Mouse (Mus musculus) myocyte (in vitro differentiated cells): ENCODE measurements around the gene Cobl. TPM values are rescaled to one million over a fixed set of nuclear protein-coding genes. Genes with fewer than 3 reads are reported as not detected.

Experiments used
- H3K27me3 ChIP-seq: one replicate; pipeline ENCODE4 v1.6.1; 2011; ENCODE audit not compliant: control insufficient read depth, insufficient read depth, insufficient read length
- H3K36me3 ChIP-seq: one replicate; pipeline ENCODE4 v1.6.1; 2011; ENCODE audit not compliant: control insufficient read depth, insufficient read depth
- H3K4me2 ChIP-seq: one replicate; pipeline ENCODE4 v1.6.1; 2011; ENCODE audit warnings: low read depth, control low read depth
- H3K4me3 ChIP-seq: one replicate; pipeline ENCODE4 v1.5.1; 2011; ENCODE audit warnings: mild to moderate bottlenecking, control low read depth, moderate library complexity
- H3K79me2 ChIP-seq: one replicate; pipeline ENCODE4 v1.6.1; 2011; ENCODE audit not compliant: control insufficient read depth, insufficient read depth
- H3ac ChIP-seq: one replicate; pipeline ENCODE4 v1.6.1; 2011; ENCODE audit not compliant: control insufficient read depth, insufficient read length
- CEBPB ChIP-seq: IDR thresholded peaks from 2 replicates; pipeline ENCODE4 v1.6.1; 2011; ENCODE audit warnings: mild to moderate bottlenecking, moderate library complexity; ENCODE audit not compliant: poor library complexity, insufficient read depth, severe bottlenecking
- E2F4 ChIP-seq: IDR thresholded peaks from one replicate; pipeline ENCODE4 v1.6.1; 2011; ENCODE audit warnings: mild to moderate bottlenecking, control low read depth, moderate library complexity; ENCODE audit not compliant: insufficient read depth
- MAX ChIP-seq: IDR thresholded peaks from one replicate; pipeline ENCODE4 v1.6.1; 2011; ENCODE audit warnings: low read depth, mild to moderate bottlenecking, control low read depth
- MYOD1 ChIP-seq, 3 experiments: IDR thresholded peaks; one replicate each; pipeline ENCODE4 v1.6.1; 2011; ENCODE audit warnings: control low read depth in 2 of 3, low read depth in 2 of 3, mild to moderate bottlenecking in 2 of 3, moderate library complexity in 1 of 3; ENCODE audit not compliant: insufficient read length in 2 of 3, control insufficient read depth in 1 of 3
- MYOG ChIP-seq, 3 experiments: IDR thresholded peaks; one replicate each; pipeline ENCODE4 v1.6.1; 2011; ENCODE audit warnings: control low read depth in 2 of 3, low read depth in 2 of 3, mild to moderate bottlenecking in 2 of 3; ENCODE audit not compliant: insufficient read length in 2 of 3, control insufficient read depth in 1 of 3, insufficient read depth in 1 of 3
- POLR2A ChIP-seq: IDR thresholded peaks from one replicate; pipeline ENCODE4 v1.6.1; 2011; ENCODE audit warnings: low read depth, mild to moderate bottlenecking, control low read depth, moderate library complexity; ENCODE audit not compliant: insufficient read length
- POLR2AphosphoS2 ChIP-seq: IDR thresholded peaks from one replicate; pipeline ENCODE4 v1.6.1; 2011; ENCODE audit warnings: low read depth, control low read depth; ENCODE audit not compliant: insufficient read length
- REST ChIP-seq: IDR thresholded peaks from one replicate; pipeline ENCODE4 v1.6.1; 2011; ENCODE audit warnings: mild to moderate bottlenecking, control low read depth, moderate library complexity; ENCODE audit not compliant: insufficient read depth, insufficient read length
- SRF ChIP-seq: IDR thresholded peaks from one replicate; pipeline ENCODE4 v1.6.1; 2011; ENCODE audit warnings: low read depth; ENCODE audit not compliant: control insufficient read depth, insufficient read length
- TCF12 ChIP-seq: IDR thresholded peaks from one replicate; pipeline ENCODE4 v1.6.1; 2011; ENCODE audit warnings: mild to moderate bottlenecking, control low read depth; ENCODE audit not compliant: poor library complexity, insufficient read depth, severe bottlenecking
- TCF3 ChIP-seq: IDR thresholded peaks from one replicate; pipeline ENCODE4 v1.6.1; 2011; ENCODE audit warnings: low read depth, control low read depth; ENCODE audit not compliant: insufficient read length
- USF1 ChIP-seq: IDR thresholded peaks from one replicate; pipeline ENCODE4 v1.6.1; 2011; ENCODE audit warnings: low read depth, mild to moderate bottlenecking, control low read depth, moderate library complexity
- polyA plus RNA-seq: library from polyadenylated mRNA; unstranded; fragments of >200 nt; fragmentation: generic; extraction: Trizol; gene quantifications from one replicate; pipeline ENCODE4 v1.2.1, GENCODE M21; 2012; ENCODE audit warnings: missing spikeins

Cobl gene
- polyA plus RNA-seq, 1 experiment, result 191 TPM

GRCm38 (mm10) chr11:12331997-12332396 lies 132.8 kb downstream of the Cobl start:
- no peaks in the 10 kb centered on the region for H3K27me3 ChIP-seq
- no peak overlapping the region for H3ac ChIP-seq
- H3K36me3 ChIP-seq, result no peaks in the 10 kb centered on the region
- H3K79me2 ChIP-seq, result no peaks in the 10 kb centered on the region
- no peak overlapping the region for H3K4me3 ChIP-seq
- no peak overlapping the region for H3K4me2 ChIP-seq
- TF ChIP-seq USF1, result no peak
- TF ChIP-seq MAX, result no peak
- TF ChIP-seq REST, result no peak
- TF ChIP-seq TCF3, result no peak
- no peak for TF ChIP-seq MYOD1 (IDR thresholded peaks at IDR 0.05; ENCODE audit: control insufficient read depth in 1 of 3, insufficient read length in 2 of 3, low read depth in 2 of 3)
- TF ChIP-seq SRF, result no peak
- no peak for TF ChIP-seq POLR2AphosphoS2
- no peak for TF ChIP-seq E2F4
- no peak for TF ChIP-seq POLR2A
- TF ChIP-seq CEBPB, result no peak
- no peak for TF ChIP-seq MYOG (IDR thresholded peaks at IDR 0.05; ENCODE audit: control insufficient read depth in 1 of 3, insufficient read depth in 1 of 3, insufficient read length in 2 of 3, low read depth in 2 of 3)
- TF ChIP-seq TCF12, result no peak

- no peak overlapping the region for H3K4me2 ChIP-seq
- H3K79me2 ChIP-seq, result no peaks in the 10 kb centered on the region
- no peak overlapping the region for H3ac ChIP-seq
- H3K27me3 ChIP-seq, result no peaks in the 10 kb centered on the region
- TF ChIP-seq USF1 (no peak), CEBPB (no peak), E2F4 (no peak), POLR2A (no peak), MYOD1 (IDR thresholded peaks at IDR 0.05; ENCODE audit: control insufficient read depth in 1 of 3, insufficient read length in 2 of 3, low read depth in 2 of 3) (peak in 1 of 3 experiments; percentile 37), MYOG (IDR thresholded peaks at IDR 0.05; ENCODE audit: control insufficient read depth in 1 of 3, insufficient read depth in 1 of 3, insufficient read length in 2 of 3, low read depth in 2 of 3) (peak in 1 of 3 experiments; percentile 10)
- no peak overlapping the region for H3K4me3 ChIP-seq
- H3K36me3 ChIP-seq, result no peaks in the 10 kb centered on the region
These were observed 143.3 kb downstream of the Cobl start for GRCm38 (mm10) chr11:12321445-12321844.

- Histone ChIP-seq H3ac (no peak overlapping the region), H3K79me2 (no peaks in the 10 kb centered on the region), H3K27me3 (no peaks in the 10 kb centered on the region), H3K36me3 (no peaks in the 10 kb centered on the region), H3K4me3 (no peak overlapping the region), H3K4me2 (no peak overlapping the region)
- TF ChIP-seq USF1 (no peak), TCF12 (no peak), MYOG (IDR thresholded peaks at IDR 0.05; ENCODE audit: control insufficient read depth in 1 of 3, insufficient read depth in 1 of 3, insufficient read length in 2 of 3, low read depth in 2 of 3) (no peak), E2F4 (no peak), POLR2A (no peak), TCF3 (no peak), POLR2AphosphoS2 (no peak), MYOD1 (IDR thresholded peaks at IDR 0.05; ENCODE audit: control insufficient read depth in 1 of 3, insufficient read length in 2 of 3, low read depth in 2 of 3) (no peak), REST (no peak), SRF (no peak), MAX (no peak), CEBPB (no peak)
These were observed 145.4 kb downstream of the Cobl start for GRCm38 (mm10) chr11:12319318-12319717.

GRCm38 (mm10) chr11:12315670-12316069 lies 149.1 kb downstream of the Cobl start:
- Histone ChIP-seq H3K4me3 (no peak overlapping the region), H3K27me3 (no peaks in the 10 kb centered on the region), H3K36me3 (no peaks in the 10 kb centered on the region), H3ac (no peak overlapping the region), H3K4me2 (no peak overlapping the region), H3K79me2 (no peaks in the 10 kb centered on the region)
- no peak for TF ChIP-seq MYOD1 (IDR thresholded peaks at IDR 0.05; ENCODE audit: control insufficient read depth in 1 of 3, insufficient read length in 2 of 3, low read depth in 2 of 3)

GRCm38 (mm10) chr11:12314278-12315043 lies 150.3 kb downstream of the Cobl start:
- Histone ChIP-seq H3K4me2 (no peak overlapping the region), H3K36me3 (no peaks in the 10 kb centered on the region), H3K27me3 (no peaks in the 10 kb centered on the region), H3ac (no peak overlapping the region), H3K79me2 (no peaks in the 10 kb centered on the region), H3K4me3 (no peak overlapping the region)
- TF ChIP-seq USF1, result no peak
- TF ChIP-seq POLR2AphosphoS2, result no peak
- TF ChIP-seq POLR2A, result no peak
- TF ChIP-seq MYOD1 (IDR thresholded peaks at IDR 0.05; ENCODE audit: control insufficient read depth in 1 of 3, insufficient read length in 2 of 3, low read depth in 2 of 3), result no peak
- no peak for TF ChIP-seq MAX
- TF ChIP-seq REST, result no peak
- TF ChIP-seq MYOG (IDR thresholded peaks at IDR 0.05; ENCODE audit: control insufficient read depth in 1 of 3, insufficient read depth in 1 of 3, insufficient read length in 2 of 3, low read depth in 2 of 3), result no peak
- TF ChIP-seq CEBPB, result no peak
- TF ChIP-seq E2F4, result no peak
- no peak for TF ChIP-seq SRF
- TF ChIP-seq TCF12, result no peak
- TF ChIP-seq TCF3, result no peak
